Mouse (Mus musculus): ENCODE results near the gene Cdc42bpb. TPM values are rescaled to one million over a fixed set of nuclear protein-coding genes. Genes with fewer than 3 reads are reported as not detected.

Cdc42bpb gene
- polyA plus RNA-seq, 1 experiment, result 48.1 TPM

DNA sequence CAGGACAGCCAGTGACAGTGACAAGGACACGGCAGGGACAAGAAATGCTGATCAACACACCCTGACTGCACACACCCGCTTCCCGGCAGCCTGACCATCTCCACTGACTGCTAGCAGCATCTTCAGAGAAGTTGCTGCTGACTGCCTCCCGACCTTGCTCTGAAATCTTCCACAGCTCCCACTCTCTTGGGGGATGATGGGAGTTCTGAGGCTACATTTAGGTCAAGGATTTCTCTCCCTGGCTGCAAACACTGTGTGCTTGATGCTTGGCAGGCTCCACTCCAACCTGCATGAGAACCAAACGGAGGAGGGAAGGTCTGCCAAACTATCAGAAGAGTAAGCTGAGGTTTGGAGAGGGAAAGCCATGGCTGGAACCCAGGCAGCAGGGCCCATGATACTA lies 19.5 kb upstream of the Cdc42bpb start:
- TF ChIP-seq CTCF (IDR thresholded peaks at IDR 0.05; ENCODE audit: control insufficient read depth, insufficient read depth, insufficient read length), result no peak
- no peak for TF ChIP-seq MYOG (IDR thresholded peaks at IDR 0.05; ENCODE audit: control insufficient read depth, extremely low read depth, insufficient read length)
- no peak for TF ChIP-seq MAX (IDR thresholded peaks at IDR 0.05)
- TF ChIP-seq MYOD1 (IDR thresholded peaks at IDR 0.05; ENCODE audit: control insufficient read depth, insufficient read length, low read depth), result no peak
- no peak for TF ChIP-seq USF1 (IDR thresholded peaks at IDR 0.05; ENCODE audit: low read depth)
- no peak for TF ChIP-seq CEBPB (IDR thresholded peaks at IDR 0.05; ENCODE audit: low read depth)
- TF ChIP-seq FOSL1 (IDR thresholded peaks at IDR 0.05; ENCODE audit: insufficient read depth, low read length, poor library complexity, severe bottlenecking), result no peak
- Histone ChIP-seq H3K79me3 (ENCODE audit: low read depth) (no peaks in the 10 kb centered on the region), H3K4me3 (ENCODE audit: insufficient read depth, poor library complexity, severe bottlenecking) (no peak overlapping the region)

DNA sequence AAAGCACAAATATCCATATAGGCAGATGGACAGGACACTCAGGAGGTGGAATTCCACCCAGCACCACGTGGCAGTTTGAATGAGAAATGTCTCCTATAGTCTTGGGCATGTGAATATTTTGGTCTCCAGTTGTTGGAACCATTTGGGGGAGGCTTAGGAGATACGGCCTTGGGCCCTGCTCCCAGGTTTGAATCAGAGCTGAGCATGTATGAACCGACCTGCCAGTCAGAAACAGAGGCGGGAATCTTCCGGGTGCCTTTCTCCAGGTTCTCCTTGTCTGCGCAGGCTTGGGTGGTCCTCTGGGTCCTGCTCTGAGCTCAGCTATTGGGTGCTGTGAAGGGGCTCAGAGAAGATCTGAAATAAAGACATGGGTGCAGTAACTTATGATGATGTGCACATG lies 16.5 kb upstream of the Cdc42bpb start:
- H3K79me3 ChIP-seq (ENCODE audit: low read depth), result no peaks in the 10 kb centered on the region
- H3K4me3 ChIP-seq (ENCODE audit: insufficient read depth, poor library complexity, severe bottlenecking), result no peak overlapping the region
- H3K27me3 ChIP-seq (ENCODE audit: control insufficient read depth, insufficient read depth, insufficient read length), result peaks cover 3% of the 10 kb centered on the region
- no peak for TF ChIP-seq MAX (IDR thresholded peaks at IDR 0.05)
- no peak for TF ChIP-seq MYOG (IDR thresholded peaks at IDR 0.05; ENCODE audit: control insufficient read depth, extremely low read depth, insufficient read length)
- TF ChIP-seq USF1 (IDR thresholded peaks at IDR 0.05; ENCODE audit: low read depth), result no peak
- no peak for TF ChIP-seq CEBPB (IDR thresholded peaks at IDR 0.05; ENCODE audit: low read depth)
- no peak for TF ChIP-seq FOSL1 (IDR thresholded peaks at IDR 0.05; ENCODE audit: insufficient read depth, low read length, poor library complexity, severe bottlenecking)
- no peak for TF ChIP-seq MYOD1 (IDR thresholded peaks at IDR 0.05; ENCODE audit: control insufficient read depth, insufficient read length, low read depth)
- TF ChIP-seq CTCF (IDR thresholded peaks at IDR 0.05; ENCODE audit: control insufficient read depth, insufficient read depth, insufficient read length), result no peak
- H3ac ChIP-seq (ENCODE audit: control insufficient read depth, insufficient read length, low read depth), result no peak overlapping the region
- no peaks in the 10 kb centered on the region for H3K36me3 ChIP-seq (ENCODE audit: control insufficient read depth, insufficient read depth)
- no peaks in the 10 kb centered on the region for H3K79me2 ChIP-seq (ENCODE audit: control insufficient read depth, insufficient read depth)

More for the DNA sequence above, 19.5 kb upstream of the Cdc42bpb start:
- no peak overlapping the region for H3ac ChIP-seq (ENCODE audit: control insufficient read depth, insufficient read length, low read depth)
- no peaks in the 10 kb centered on the region for H3K36me3 ChIP-seq (ENCODE audit: control insufficient read depth, insufficient read depth)
- H3K79me2 ChIP-seq (ENCODE audit: control insufficient read depth, insufficient read depth), result no peaks in the 10 kb centered on the region
- peaks cover 3% of the 10 kb centered on the region for H3K27me3 ChIP-seq (ENCODE audit: control insufficient read depth, insufficient read depth, insufficient read length)

DNA sequence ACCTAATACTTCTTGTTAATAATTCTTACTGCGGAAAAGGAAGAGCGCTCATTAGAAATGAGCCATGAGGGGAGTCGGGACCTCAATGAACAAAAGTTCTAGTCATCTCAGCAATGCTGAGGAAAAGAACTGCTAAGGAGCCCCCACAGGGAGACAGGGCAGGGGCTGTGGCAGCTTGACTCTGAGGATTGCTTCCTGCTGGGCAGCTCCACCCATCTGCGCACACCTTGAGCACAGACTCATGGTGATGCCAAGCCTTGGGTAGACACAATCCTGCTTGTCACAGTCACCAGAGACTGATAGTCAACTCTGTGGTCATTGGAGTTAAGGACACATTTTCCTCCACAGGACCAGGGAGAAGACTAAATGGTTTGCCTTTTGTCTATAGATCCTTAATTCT lies 9.6 kb upstream of the Cdc42bpb start:
- Histone ChIP-seq H3K27me3 (ENCODE audit: control insufficient read depth, insufficient read depth, insufficient read length) (no peaks in the 10 kb centered on the region), H3K79me2 (ENCODE audit: control insufficient read depth, insufficient read depth) (no peaks in the 10 kb centered on the region), H3K36me3 (ENCODE audit: control insufficient read depth, insufficient read depth) (no peaks in the 10 kb centered on the region), H3K79me3 (ENCODE audit: low read depth) (no peaks in the 10 kb centered on the region), H3ac (ENCODE audit: control insufficient read depth, insufficient read length, low read depth) (no peak overlapping the region), H3K4me3 (ENCODE audit: insufficient read depth, poor library complexity, severe bottlenecking) (no peak overlapping the region)
- TF ChIP-seq MAX (IDR thresholded peaks at IDR 0.05) (no peak), USF1 (IDR thresholded peaks at IDR 0.05; ENCODE audit: low read depth) (no peak), CTCF (IDR thresholded peaks at IDR 0.05; ENCODE audit: control insufficient read depth, insufficient read depth, insufficient read length) (no peak), MYOG (IDR thresholded peaks at IDR 0.05; ENCODE audit: control insufficient read depth, extremely low read depth, insufficient read length) (no peak), FOSL1 (IDR thresholded peaks at IDR 0.05; ENCODE audit: insufficient read depth, low read length, poor library complexity, severe bottlenecking) (no peak), MYOD1 (IDR thresholded peaks at IDR 0.05; ENCODE audit: control insufficient read depth, insufficient read length, low read depth) (no peak), CEBPB (IDR thresholded peaks at IDR 0.05; ENCODE audit: low read depth) (no peak)

DNA sequence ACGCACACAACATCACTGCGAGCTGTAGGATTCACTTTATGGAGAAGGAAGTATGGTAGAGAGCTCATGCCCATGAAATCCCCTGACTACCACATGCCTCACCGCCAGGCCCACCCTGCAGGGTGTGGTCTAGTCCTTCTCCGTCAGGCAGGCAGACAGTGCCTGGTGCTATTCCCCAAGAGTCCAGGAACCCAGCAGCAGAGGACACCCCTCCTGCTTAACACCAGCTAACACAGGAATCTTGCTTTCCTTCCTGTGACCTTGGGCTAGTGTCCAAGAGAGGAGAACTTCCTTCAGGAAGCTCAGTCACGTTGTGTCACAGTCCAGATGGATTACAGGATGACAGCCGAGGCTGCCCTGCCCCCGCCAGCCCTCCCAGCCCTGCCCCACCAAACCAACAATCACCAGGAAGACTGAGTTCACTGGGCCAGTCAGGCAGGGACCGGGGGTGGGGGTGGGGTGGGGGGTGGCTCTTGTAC lies 9.2 kb upstream of the Cdc42bpb start:
- H3K79me3 ChIP-seq (ENCODE audit: low read depth), result no peaks in the 10 kb centered on the region
- no peaks in the 10 kb centered on the region for H3K36me3 ChIP-seq (ENCODE audit: control insufficient read depth, insufficient read depth)
- H3K4me3 ChIP-seq (ENCODE audit: insufficient read depth, poor library complexity, severe bottlenecking), result no peak overlapping the region
- no peaks in the 10 kb centered on the region for H3K79me2 ChIP-seq (ENCODE audit: control insufficient read depth, insufficient read depth)
- peak overlapping the region; percentile 18 for H3ac ChIP-seq (ENCODE audit: control insufficient read depth, insufficient read length, low read depth)
- no peaks in the 10 kb centered on the region for H3K27me3 ChIP-seq (ENCODE audit: control insufficient read depth, insufficient read depth, insufficient read length)
- TF ChIP-seq FOSL1 (IDR thresholded peaks at IDR 0.05; ENCODE audit: insufficient read depth, low read length, poor library complexity, severe bottlenecking) (no peak), CEBPB (IDR thresholded peaks at IDR 0.05; ENCODE audit: low read depth) (no peak), CTCF (IDR thresholded peaks at IDR 0.05; ENCODE audit: control insufficient read depth, insufficient read depth, insufficient read length) (no peak), MYOD1 (IDR thresholded peaks at IDR 0.05; ENCODE audit: control insufficient read depth, insufficient read length, low read depth) (no peak), MAX (IDR thresholded peaks at IDR 0.05) (no peak), MYOG (IDR thresholded peaks at IDR 0.05; ENCODE audit: control insufficient read depth, extremely low read depth, insufficient read length) (no peak), USF1 (IDR thresholded peaks at IDR 0.05; ENCODE audit: low read depth) (no peak)

DNA sequence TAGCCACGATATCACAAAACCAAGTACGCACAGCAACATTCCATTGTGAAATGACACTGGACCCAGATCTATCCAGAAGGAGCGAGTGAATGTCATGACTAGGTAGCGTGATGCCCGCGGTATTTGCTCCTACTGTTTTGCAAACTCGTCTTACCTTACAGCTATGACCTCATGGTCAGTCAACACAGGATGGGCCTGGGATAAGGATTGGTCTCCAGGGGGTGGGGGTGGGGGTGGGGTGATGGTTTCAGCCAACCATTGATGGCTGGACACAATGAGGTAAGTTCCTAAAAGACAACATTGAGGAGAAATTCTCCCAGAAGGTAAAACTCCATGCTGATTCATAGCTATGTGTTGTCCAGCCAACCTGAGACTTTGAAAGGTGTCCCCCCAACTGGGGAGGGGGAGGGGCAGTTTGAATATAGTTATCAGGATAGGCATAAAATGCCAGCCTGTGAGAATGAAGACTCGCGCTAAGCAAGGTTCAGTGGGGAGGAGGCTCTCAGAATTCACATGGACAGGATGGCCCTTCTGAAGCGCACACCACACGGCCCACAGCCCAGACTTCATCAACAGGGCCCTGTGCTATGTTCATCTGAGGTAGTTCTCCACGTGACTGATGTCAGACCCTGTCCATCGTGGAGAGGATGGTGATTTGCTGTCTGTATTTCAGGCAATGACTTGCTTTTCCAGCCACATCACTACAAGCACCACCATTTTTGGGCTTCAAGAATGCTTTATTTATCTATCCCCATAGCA lies 8.5 kb upstream of the Cdc42bpb start:
- TF ChIP-seq MYOD1 (IDR thresholded peaks at IDR 0.05; ENCODE audit: control insufficient read depth, insufficient read length, low read depth), result no peak
- TF ChIP-seq MAX (IDR thresholded peaks at IDR 0.05), result no peak
- TF ChIP-seq CEBPB (IDR thresholded peaks at IDR 0.05; ENCODE audit: low read depth), result no peak
- TF ChIP-seq FOSL1 (IDR thresholded peaks at IDR 0.05; ENCODE audit: insufficient read depth, low read length, poor library complexity, severe bottlenecking), result no peak
- TF ChIP-seq USF1 (IDR thresholded peaks at IDR 0.05; ENCODE audit: low read depth), result peak; percentile 28
- no peak for TF ChIP-seq CTCF (IDR thresholded peaks at IDR 0.05; ENCODE audit: control insufficient read depth, insufficient read depth, insufficient read length)
- no peak for TF ChIP-seq MYOG (IDR thresholded peaks at IDR 0.05; ENCODE audit: control insufficient read depth, extremely low read depth, insufficient read length)
- Histone ChIP-seq H3K4me3 (ENCODE audit: insufficient read depth, poor library complexity, severe bottlenecking) (no peak overlapping the region), H3K79me3 (ENCODE audit: low read depth) (no peaks in the 10 kb centered on the region), H3K36me3 (ENCODE audit: control insufficient read depth, insufficient read depth) (no peaks in the 10 kb centered on the region), H3ac (ENCODE audit: control insufficient read depth, insufficient read length, low read depth) (no peak overlapping the region), H3K79me2 (ENCODE audit: control insufficient read depth, insufficient read depth) (no peaks in the 10 kb centered on the region), H3K27me3 (ENCODE audit: control insufficient read depth, insufficient read depth, insufficient read length) (no peaks in the 10 kb centered on the region)

All from C2C12 (cell line).